Mouse (Mus musculus) ES-Bruce4 (cell line): Measurements from ENCODE around the gene Zfp712. TPM values are rescaled to one million over a fixed set of nuclear protein-coding genes. Genes with fewer than 3 reads are reported as not detected.

Experiments
- H3K27ac ChIP-seq: 2 replicates; pipeline ENCODE4 v1.5.1; 2012; ENCODE audit warnings: low read length, inconsistent platforms; ENCODE audit not compliant: insufficient read depth
- H3K27me3 ChIP-seq: 2 replicates; pipeline ENCODE4 v1.6.1; 2012; ENCODE audit warnings: mild to moderate bottlenecking, low read length, inconsistent platforms; ENCODE audit not compliant: control insufficient read depth, poor library complexity, insufficient read depth, severe bottlenecking
- H3K36me3 ChIP-seq: 2 replicates; pipeline ENCODE4 v1.6.1; 2012; ENCODE audit warnings: inconsistent platforms, mild to moderate bottlenecking, low read length, moderate library complexity; ENCODE audit not compliant: control insufficient read depth, poor library complexity, insufficient read depth, severe bottlenecking
- H3K4me1 ChIP-seq: one replicate; pipeline ENCODE4 v1.8.1; 2011; ENCODE audit warnings: low read length; ENCODE audit not compliant: control insufficient read depth, insufficient read depth
- H3K4me3 ChIP-seq: 2 replicates; pipeline ENCODE4 v1.5.1; 2011; ENCODE audit warnings: low read depth, mild to moderate bottlenecking, low read length
- H3K9ac ChIP-seq: 2 replicates; pipeline ENCODE4 v1.6.1; 2012; ENCODE audit warnings: low read depth, mild to moderate bottlenecking, inconsistent platforms; ENCODE audit not compliant: poor library complexity, severe bottlenecking
- H3K9me3 ChIP-seq: replicated peaks from 2 replicates; pipeline ENCODE4 v1.6.1; 2012; ENCODE audit warnings: mild to moderate bottlenecking, low read length, inconsistent platforms; ENCODE audit not compliant: control insufficient read depth, poor library complexity, insufficient read depth, severe bottlenecking
- CTCF ChIP-seq: IDR thresholded peaks from one replicate; pipeline ENCODE4 v1.8.1; 2011; ENCODE audit warnings: low read depth, low read length
- EP300 ChIP-seq: IDR thresholded peaks from 2 replicates; pipeline ENCODE4 v1.6.1; 2011; ENCODE audit warnings: low read depth, low read length; ENCODE audit not compliant: insufficient read depth
- POLR2A ChIP-seq: IDR thresholded peaks from one replicate; pipeline ENCODE4 v1.8.1; 2011; ENCODE audit warnings: low read length; ENCODE audit not compliant: insufficient read depth
- polyA plus RNA-seq: library from polyadenylated mRNA; stranded (reverse); fragments of >200 nt; gene quantifications from 2 replicates; pipeline ENCODE4 v1.2.4, GENCODE M21; 2011; ENCODE audit warnings: low read depth; ENCODE audit not compliant: missing spikeins, insufficient read depth, insufficient read length

Zfp712 gene
- polyA plus RNA-seq, 1 experiment, result 4.9 TPM

- TF ChIP-seq EP300, result no peak
- TF ChIP-seq POLR2A, result no peak
- TF ChIP-seq CTCF, result no peak
- no peaks in the 10 kb centered on the region for H3K36me3 ChIP-seq
Observed at GRCm38 (mm10) chr13:67060161-67060785, 697 bp downstream of the Zfp712 start.

More at GRCm38 (mm10) chr13:67060161-67060785, 697 bp downstream of the Zfp712 start:
- H3K9ac ChIP-seq, result peak overlapping the region; percentile 3
- peak overlapping the region; percentile 83 for H3K4me3 ChIP-seq
- no peaks in the 10 kb centered on the region for H3K27me3 ChIP-seq
- no peaks in the 10 kb centered on the region for H3K9me3 ChIP-seq
- no peaks in the 10 kb centered on the region for H3K4me1 ChIP-seq
- H3K27ac ChIP-seq, result no peak overlapping the region

Other genes with a start within 250 kb of the Zfp712 start
- 0.56 and 0.75 TPM in 2 replicates for gene Gm10767, start 156.3 kb downstream of the Zfp712 start, polyA plus RNA-seq
- gene Zfp708, start 36.8 kb upstream of the Zfp712 start, polyA plus RNA-seq, result 2.2 and 2.9 TPM in 2 replicates
- gene Gm28557, start 47.4 kb upstream of the Zfp712 start, polyA plus RNA-seq, result 5.3 and 5.8 TPM in 2 replicates
- 0.31 and 0.76 TPM in 2 replicates for gene Rslcan18, start 55.1 kb upstream of the Zfp712 start, polyA plus RNA-seq
- gene Zfp759, start 60.5 kb upstream of the Zfp712 start, polyA plus RNA-seq, result 3.7 and 4.4 TPM in 2 replicates
- 7.3 and 8.5 TPM in 2 replicates for gene Rsl1, start 112.0 kb upstream of the Zfp712 start, polyA plus RNA-seq
- gene Zfp455, start 133.3 kb upstream of the Zfp712 start, polyA plus RNA-seq, result 1.9 and 2.1 TPM in 2 replicates
- 3.2 and 4.2 TPM in 2 replicates for gene Zfp458, start 217.3 kb upstream of the Zfp712 start, polyA plus RNA-seq
- gene Zfp457, start 245.3 kb upstream of the Zfp712 start, polyA plus RNA-seq, result 0.72 TPM in 1 of 2 replicates, not detected in the other